Mouse (Mus musculus) A20 (cell line): ENCODE measurements around the gene Pabpc1l.

Experiments
- DNase-seq: peaks from one replicate; pipeline ENCODE4 v3.0.0-alpha.2; 2011; ENCODE audit warnings: low read depth, low spot score

Gene Pabpc1l

GRCm38 (mm10) chr2:164083609-164084341, 58.5 kb downstream of the Pabpc1l start:
- DNase-seq, result peak; percentile 89

- DNase-seq, result peak; percentile 74
Observed at GRCm38 (mm10) chr2:164084342-164084700, 59.1 kb downstream of the Pabpc1l start.

- DNase-seq, result no peak
Observed at GRCm38 (mm10) chr2:164087416-164088017, 62.3 kb downstream of the Pabpc1l start.

GRCm38 (mm10) chr2:164089508-164089907, 64.3 kb downstream of the Pabpc1l start:
- DNase-seq, result no peak

GRCm38 (mm10) chr2:164094152-164094551, 68.9 kb downstream of the Pabpc1l start:
- DNase-seq, result no peak

GRCm38 (mm10) chr2:164098603-164099250, 73.5 kb downstream of the Pabpc1l start:
- no peak for DNase-seq
